11 mouse cellular contexts compared by ENCODE assay signal in the genomic region with DNA sequence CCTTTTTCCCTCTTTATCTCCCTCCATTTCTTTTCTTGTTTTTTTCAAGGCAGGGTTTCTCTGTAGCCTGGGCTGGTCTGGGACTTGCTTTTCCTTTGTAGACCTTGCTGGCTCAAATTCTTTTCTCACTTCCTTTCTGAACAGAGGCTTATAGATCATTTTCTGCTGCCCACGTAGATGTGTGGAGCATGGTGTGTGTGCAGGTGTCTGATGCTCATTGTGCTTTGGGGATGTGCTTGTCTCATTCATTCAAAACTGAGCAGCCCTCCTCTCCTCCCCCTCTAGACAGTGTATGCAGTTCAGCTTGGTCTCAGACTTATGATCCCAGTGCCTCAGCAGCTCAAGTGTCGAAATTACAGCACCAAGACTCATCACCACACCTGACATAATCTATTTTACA. TPM values are rescaled to one million over a fixed set of nuclear protein-coding genes. Genes with fewer than 3 reads are reported as not detected.
A peak's percentile ranks its signal among the peaks of the same experiment; 100 is the strongest.
DNase-seq lines count a peak whose midpoint lies in the region; ATAC-seq and TF ChIP-seq lines count a peak whose summit lies in the region.
"Had no signal": no experiment of that assay in that cellular context is flagged by ENCODE, and none has a peak within 500 bp of the region (broad histone marks: within the 10 kb centered on the region; RNA-seq: fewer than 3 reads in every experiment).

No protein-coding gene starts in this region.

- TF ChIP-seq CTCF in cortical plate, adult 2 months (IDR thresholded peaks at IDR 0.05; ENCODE audit: extremely low read depth, insufficient read depth, low read length), result no peak
- no peak for TF ChIP-seq CTCF in liver, embryonic 14.5 days (IDR thresholded peaks at IDR 0.05; ENCODE audit: low read depth)

- peaks cover 45% of the 10 kb centered on the region for H3K36me3 ChIP-seq in heart, embryonic 14.5 days (ENCODE audit: control insufficient read depth, insufficient read depth, low read length)
- peaks cover 45% of the 10 kb centered on the region for H3K36me3 ChIP-seq in lung, embryonic 15.5 days
- peaks cover 47% of the 10 kb centered on the region for H3K36me3 ChIP-seq in liver, embryonic 14.5 days (replicated peaks; ENCODE audit: control insufficient read depth, insufficient read depth, low read depth)

- no peak for TF ChIP-seq POLR2A in cortical plate, adult 2 months (IDR thresholded peaks at IDR 0.05; ENCODE audit: extremely low read depth, insufficient read depth, low read length)

- TF ChIP-seq EP300 in liver, embryonic 14.5 days (IDR thresholded peaks at IDR 0.05; ENCODE audit: low read depth), result no peak

- no peak for DNase-seq in heart, postnatal 25 days (ENCODE audit: low spot score)
- DNase-seq in lung, postnatal 4 days, result no peak
- DNase-seq in liver, embryonic 14.5 days (ENCODE audit: low read depth in 3 of 3, low spot score in 3 of 3), result no peak
- no peak for DNase-seq in T-cell, adult 2 months (ENCODE audit: low spot score)
- DNase-seq in adrenal gland, postnatal 4 days (ENCODE audit: low spot score in 2 of 2), result no peak
- DNase-seq: cerebellum, adult 11-12 months; gastrocnemius, postnatal 10 days had no signal

- 50% methylated on average over 2 of the region's 2 CpGs for WGBS in heart, embryonic 14.5 days
- 47% methylated on average over 2 of the region's 2 CpGs for WGBS in lung, embryonic 15.5 days
- 44% methylated on average over 2 of the region's 2 CpGs for WGBS in liver, embryonic 14.5 days (ENCODE audit: insufficient replicate concordance)

- peaks cover 29 to 35% of the 10 kb centered on the region in 2 experiments for H3K4me1 ChIP-seq in heart, embryonic 14.5 days (ENCODE audit: control insufficient read depth in 2 of 2, insufficient read depth in 2 of 2, low read length in 2 of 2)
- peaks cover 42% of the 10 kb centered on the region for H3K4me1 ChIP-seq in lung, embryonic 15.5 days
- peaks cover 2% of the 10 kb centered on the region; the same call in 1 of the 2 replicates for H3K4me1 ChIP-seq in cortical plate, adult 2 months (ENCODE audit: control insufficient read depth, insufficient read depth, low read length)
- H3K4me1 ChIP-seq in liver, embryonic 14.5 days (replicated peaks; ENCODE audit: control insufficient read depth in 2 of 2, insufficient read depth in 2 of 2, low read length in 1 of 2), result peaks cover 21 to 32% of the 10 kb centered on the region in 2 experiments

- H3K9ac ChIP-seq in heart, embryonic 14.5 days (ENCODE audit: low read length), result peak overlapping the region; percentile 2; the same call in 1 of the 2 replicates
- H3K9ac ChIP-seq in lung, embryonic 15.5 days, result 0 out of 2 replicates have a peak overlapping the region, but pooled peaks have one; percentile 6
- H3K9ac ChIP-seq in liver, embryonic 14.5 days (replicated peaks), result peak overlapping the region; percentile 27; the same call in 1 of the 2 replicates
- H3K9ac ChIP-seq: forebrain, embryonic 13.5 days had no signal

- H3K4me3 ChIP-seq in heart, embryonic 14.5 days (ENCODE audit: control insufficient read depth in 1 of 2, insufficient read depth in 1 of 2, low read depth in 1 of 2, low read length in 2 of 2), result no peak overlapping the region
- no peak overlapping the region for H3K4me3 ChIP-seq in lung, embryonic 15.5 days
- H3K4me3 ChIP-seq in cortical plate, adult 2 months (ENCODE audit: insufficient read depth, low read length), result no peak overlapping the region
- peak overlapping the region in 1 of 2 experiments; percentile 14; a peak in 1 of 4 replicates for H3K4me3 ChIP-seq in liver, embryonic 14.5 days (ENCODE audit: insufficient read depth in 1 of 2, low read depth in 2 of 2, low read length in 2 of 2)
- H3K4me3 ChIP-seq: forebrain, embryonic 13.5 days had no signal

- no peaks in the 10 kb centered on the region for H3K27me3 ChIP-seq in heart, embryonic 14.5 days (ENCODE audit: control insufficient read depth, insufficient read depth, low read length)
- no peaks in the 10 kb centered on the region for H3K27me3 ChIP-seq in lung, embryonic 15.5 days
- no peaks in the 10 kb centered on the region for H3K27me3 ChIP-seq in liver, embryonic 14.5 days (ENCODE audit: control insufficient read depth, insufficient read depth, low read length)
- H3K27me3 ChIP-seq: forebrain, embryonic 13.5 days had no signal

- intact Hi-C loops in heart, postnatal 25 days (cut with DNase I), result loop anchor here (5.0 kb wide), 1 partner anchor 113 kb away; the partner anchor contains the start of gene Arnt

- H3K9me3 ChIP-seq in heart, embryonic 14.5 days (ENCODE audit: control insufficient read depth, low read length), result no peaks in the 10 kb centered on the region
- no peaks in the 10 kb centered on the region for H3K9me3 ChIP-seq in lung, embryonic 15.5 days
- H3K9me3 ChIP-seq in liver, embryonic 14.5 days (ENCODE audit: control insufficient read depth, low read length), result no peaks in the 10 kb centered on the region
- H3K9me3 ChIP-seq: forebrain, embryonic 13.5 days had no signal

- H3K27ac ChIP-seq in heart, embryonic 14.5 days (replicated peaks in 1 of 2; ENCODE audit: control insufficient read depth in 1 of 2, insufficient read depth in 1 of 2, low read depth in 2 of 2, low read length in 2 of 2), result peak overlapping the region in 1 of 2 experiments; percentile 51; a peak in 2 of 4 replicates
- peak overlapping the region; percentile 94 for H3K27ac ChIP-seq in lung, embryonic 15.5 days
- 0 out of 2 replicates have a peak overlapping the region, but pooled peaks have one; percentile 0 for H3K27ac ChIP-seq in cortical plate, adult 2 months (ENCODE audit: insufficient read depth, low read length)
- no peak overlapping the region for H3K27ac ChIP-seq in liver, embryonic 14.5 days
- H3K27ac ChIP-seq: forebrain, embryonic 13.5 days had no signal

- no peak overlapping the region; the same call in 1 of the 2 replicates for H3K4me2 ChIP-seq in heart, embryonic 14.5 days (ENCODE audit: low read length)
- H3K4me2 ChIP-seq in lung, embryonic 15.5 days, result peak overlapping the region; percentile 82; the same call in 1 of the 2 replicates
- H3K4me2 ChIP-seq in liver, embryonic 14.5 days (ENCODE audit: low read depth), result peak overlapping the region; percentile 44
- H3K4me2 ChIP-seq: forebrain, embryonic 13.5 days had no signal

- no peak for ATAC-seq in heart, embryonic 14.5 days (ENCODE audit: insufficient number of reproducible peaks, insufficient read depth, low FRiP score, low read depth)
- ATAC-seq in lung, embryonic 15.5 days (ENCODE audit: borderline replicate concordance, extremely low read depth, low FRiP score, low TSS enrichment), result no peak
- no peak for ATAC-seq in liver, embryonic 14.5 days (ENCODE audit: insufficient read depth)
- ATAC-seq: forebrain, embryonic 13.5 days had no signal

RNA-seq across cellular contexts. Expression of gene Cers2, which starts 4.5 kb away (rescaled TPM):
- polyA plus RNA-seq in heart, embryonic 14.5 days (2014; fragmentation: Nextera tagmentation; extraction: Ambion mirVana), result 118 and 123 TPM in 2 replicates
- total RNA-seq in heart, postnatal 25 days (2021), result 10 to 100 TPM; 35.9 to 40.4 TPM
- polyA plus RNA-seq in lung, embryonic 15.5 days (2015; fragmentation: Nextera tagmentation; extraction: Ambion mirVana), result 201 and 203 TPM in 2 replicates
- 101 and 110 TPM in 2 replicates for polyA plus RNA-seq in cortical plate, adult 2 months (2012; rRNA removed)
- polyA plus RNA-seq in liver, embryonic 14.5 days (2012; rRNA removed), result 55.1 and 63.8 TPM in 2 replicates
- polyA plus RNA-seq in liver, embryonic 14.5 days (2014; fragmentation: Nextera tagmentation; extraction: Ambion mirVana), result 80.2 and 88.2 TPM in 2 replicates
- total RNA-seq in adrenal gland, postnatal 4 days (2021), result 100 to 1,000 TPM; 145 to 147 TPM

RNA-seq across cellular contexts. Expression of gene Anxa9, which starts 12.1 kb away (rescaled TPM):
- 0.88 TPM in 2 replicates for polyA plus RNA-seq in heart, embryonic 14.5 days (2014; fragmentation: Nextera tagmentation; extraction: Ambion mirVana)
- under 1 TPM; 0.52 to 0.59 TPM for total RNA-seq in heart, postnatal 25 days (2021)
- polyA plus RNA-seq in lung, embryonic 15.5 days (2015; fragmentation: Nextera tagmentation; extraction: Ambion mirVana), result 1.6 and 2.3 TPM in 2 replicates
- 2.3 and 2.4 TPM in 2 replicates for polyA plus RNA-seq in cortical plate, adult 2 months (2012; rRNA removed)
- polyA plus RNA-seq in liver, embryonic 14.5 days (2012; rRNA removed), result 2.5 and 2.6 TPM in 2 replicates
- polyA plus RNA-seq in liver, embryonic 14.5 days (2014; fragmentation: Nextera tagmentation; extraction: Ambion mirVana), result 2.8 and 3.8 TPM in 2 replicates
- 1 to 10 TPM; 1.1 to 1.3 TPM for total RNA-seq in adrenal gland, postnatal 4 days (2021)

RNA-seq across cellular contexts. Expression of gene Prune1, which starts 37.2 kb away (rescaled TPM):
- polyA plus RNA-seq in heart, embryonic 14.5 days (2014; fragmentation: Nextera tagmentation; extraction: Ambion mirVana), result 29.8 and 31.7 TPM in 2 replicates
- 10 to 100 TPM; 22.1 to 22.8 TPM for total RNA-seq in heart, postnatal 25 days (2021)
- 21.0 and 23.9 TPM in 2 replicates for polyA plus RNA-seq in lung, embryonic 15.5 days (2015; fragmentation: Nextera tagmentation; extraction: Ambion mirVana)
- polyA plus RNA-seq in cortical plate, adult 2 months (2012; rRNA removed), result 24.8 and 26.2 TPM in 2 replicates
- polyA plus RNA-seq in liver, embryonic 14.5 days (2012; rRNA removed), result 8.0 TPM in 2 replicates
- polyA plus RNA-seq in liver, embryonic 14.5 days (2014; fragmentation: Nextera tagmentation; extraction: Ambion mirVana), result 6.8 and 7.3 TPM in 2 replicates
- total RNA-seq in adrenal gland, postnatal 4 days (2021), result 10 to 100 TPM; 31.6 to 32.7 TPM

RNA-seq across cellular contexts. Expression of gene Setdb1, which starts 37.9 kb away (rescaled TPM):
- polyA plus RNA-seq in heart, embryonic 14.5 days (2014; fragmentation: Nextera tagmentation; extraction: Ambion mirVana), result 22.1 and 24.4 TPM in 2 replicates
- 10 to 100 TPM; 11.2 to 11.4 TPM for total RNA-seq in heart, postnatal 25 days (2021)
- 35.7 and 40.4 TPM in 2 replicates for polyA plus RNA-seq in lung, embryonic 15.5 days (2015; fragmentation: Nextera tagmentation; extraction: Ambion mirVana)
- 34.6 and 37.5 TPM in 2 replicates for polyA plus RNA-seq in cortical plate, adult 2 months (2012; rRNA removed)
- polyA plus RNA-seq in liver, embryonic 14.5 days (2012; rRNA removed), result 11.2 and 14.1 TPM in 2 replicates
- polyA plus RNA-seq in liver, embryonic 14.5 days (2014; fragmentation: Nextera tagmentation; extraction: Ambion mirVana), result 13.4 and 15.2 TPM in 2 replicates
- 10 to 100 TPM; 39.0 to 41.1 TPM for total RNA-seq in adrenal gland, postnatal 4 days (2021)

RNA-seq across cellular contexts. Expression of gene Mindy1, which starts 38.0 kb away (rescaled TPM):
- 25.6 and 28.8 TPM in 2 replicates for polyA plus RNA-seq in heart, embryonic 14.5 days (2014; fragmentation: Nextera tagmentation; extraction: Ambion mirVana)
- 10 to 100 TPM; 20.2 to 23.4 TPM for total RNA-seq in heart, postnatal 25 days (2021)
- polyA plus RNA-seq in lung, embryonic 15.5 days (2015; fragmentation: Nextera tagmentation; extraction: Ambion mirVana), result 38.1 and 41.6 TPM in 2 replicates
- polyA plus RNA-seq in cortical plate, adult 2 months (2012; rRNA removed), result 29.6 and 33.9 TPM in 2 replicates
- 13.2 and 13.6 TPM in 2 replicates for polyA plus RNA-seq in liver, embryonic 14.5 days (2012; rRNA removed)
- polyA plus RNA-seq in liver, embryonic 14.5 days (2014; fragmentation: Nextera tagmentation; extraction: Ambion mirVana), result 16.1 and 16.8 TPM in 2 replicates
- total RNA-seq in adrenal gland, postnatal 4 days (2021), result 100 to 1,000 TPM; 127 to 130 TPM
